Mouse (Mus musculus) stomach, embryonic 14.5 days (tissue): ENCODE results near the gene Cd69. TPM values are rescaled to one million over a fixed set of nuclear protein-coding genes. Genes with fewer than 3 reads are reported as not detected.

Source experiments
- ATAC-seq: fragments of 200-750 bp; cut with Nextera tagmentation; 2 replicates; pipeline ENCODE4 v1.8.0; 2017; ENCODE audit warnings: low read depth, moderate TSS enrichment; ENCODE audit not compliant: insufficient number of reproducible peaks, insufficient read depth, low FRiP score
- H3K27ac ChIP-seq: fragments of 300-500 bp; sonication (generic); 2 replicates; pipeline ENCODE4 v1.5.1; 2014; ENCODE audit warnings: mild to moderate bottlenecking, low read length, moderate library complexity, mixed read lengths
- H3K27me3 ChIP-seq: fragments of 300-500 bp; sonication (generic); 2 replicates; pipeline ENCODE4 v1.6.1; 2014; ENCODE audit warnings: low read length, control low read depth, mixed read lengths; ENCODE audit not compliant: control insufficient read depth, insufficient read depth
- H3K36me3 ChIP-seq: fragments of 300-500 bp; sonication (generic); 2 replicates; pipeline ENCODE4 v1.6.1; 2014; ENCODE audit warnings: mild to moderate bottlenecking, control low read depth, low read length, moderate library complexity, mixed read lengths; ENCODE audit not compliant: control insufficient read depth, insufficient read depth
- H3K4me1 ChIP-seq: fragments of 300-500 bp; sonication (generic); 2 replicates; pipeline ENCODE4 v1.6.1; 2014; ENCODE audit warnings: low read length, control low read depth, mixed read lengths; ENCODE audit not compliant: control insufficient read depth, insufficient read depth
- H3K4me2 ChIP-seq: fragments of 300-500 bp; sonication (generic); replicated peaks from 2 replicates; pipeline ENCODE4 v1.6.1; 2014; ENCODE audit warnings: low read depth, low read length, control low read depth
- H3K4me3 ChIP-seq: fragments of 300-500 bp; sonication (generic); 2 replicates; pipeline ENCODE4 v1.5.1; 2014; ENCODE audit warnings: low read depth, low read length, control low read depth
- H3K9ac ChIP-seq: fragments of 300-500 bp; sonication (generic); replicated peaks from 2 replicates; pipeline ENCODE4 v1.6.1; 2014; ENCODE audit warnings: low read depth, mild to moderate bottlenecking, control low read depth, low read length, moderate library complexity, mixed read lengths
- H3K9me3 ChIP-seq: fragments of 300-500 bp; sonication (generic); 2 replicates; pipeline ENCODE4 v1.6.1; 2016; ENCODE audit warnings: low read depth, low read length, control low read depth; ENCODE audit not compliant: control insufficient read depth
- WGBS: fragments of 180-500 bp; shearing (Covaris S2); extraction: QIAGEN DNeasy Blood & Tissue Kit; methylation state at CpG from one replicate; pipeline ENCODE4 v1.1.7; 2014; 5-methylcytosine and 5-hydroxymethylcytosine counted together
- polyA plus RNA-seq: library from polyadenylated mRNA; unstranded; fragments of >200 nt; fragmentation: Nextera tagmentation; extraction: Ambion mirVana; gene quantifications from 2 replicates; pipeline ENCODE4 v1.2.1, GENCODE M21; 2014

Cd69 gene
- polyA plus RNA-seq, 1 experiment from 2014 or later = 0.20 TPM

DNA sequence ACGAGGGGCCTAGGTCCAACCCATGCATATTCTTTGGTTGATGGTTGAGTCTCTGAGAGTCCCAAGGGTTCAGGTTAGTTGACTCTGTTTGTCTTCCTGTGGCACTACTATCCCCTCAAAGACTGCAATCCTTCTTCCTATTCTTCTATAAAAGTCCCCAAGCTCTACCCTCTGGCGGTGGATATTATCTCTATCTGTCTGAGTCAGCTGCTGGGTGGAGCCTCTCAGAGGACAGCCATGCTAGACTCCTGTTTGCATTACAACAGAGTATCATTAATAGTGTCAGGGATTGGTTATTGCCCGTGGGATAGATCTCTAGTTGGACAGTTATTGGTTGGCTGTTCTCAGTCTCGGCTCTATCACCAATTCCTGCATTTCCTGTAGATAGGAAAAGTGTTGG, 14.3 kb downstream of the Cd69 start:
- WGBS = 87% methylated on average over 4 of the region's 4 CpGs

DNA sequence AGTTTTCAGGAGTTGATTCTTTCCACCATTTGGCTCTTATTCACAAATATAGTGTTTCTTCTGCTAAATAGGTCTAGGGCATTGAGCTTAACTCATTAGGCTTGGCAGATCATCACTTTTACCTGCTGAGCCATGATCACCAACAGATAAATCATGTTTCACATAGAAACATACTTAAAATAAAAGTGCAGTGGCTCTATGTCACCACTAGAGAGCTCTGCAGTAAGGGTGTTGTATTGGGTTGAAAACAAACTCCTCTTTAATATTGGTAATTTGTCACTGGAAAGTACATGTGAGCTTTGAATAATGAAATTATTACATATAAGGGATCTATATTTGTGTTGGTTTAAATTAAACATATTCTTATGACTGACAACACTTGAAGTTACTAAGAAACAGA, 15.2 kb downstream of the Cd69 start:
- Histone ChIP-seq H3K9me3 (no peaks in the 10 kb centered on the region), H3K9ac (no peak overlapping the region), H3K27ac (no peak overlapping the region), H3K36me3 (no peaks in the 10 kb centered on the region), H3K4me3 (no peak overlapping the region), H3K4me2 (no peak overlapping the region), H3K27me3 (no peaks in the 10 kb centered on the region), H3K4me1 (no peaks in the 10 kb centered on the region)
- ATAC-seq = no peak

More for the DNA sequence above, 14.3 kb downstream of the Cd69 start:
- H3K4me3 ChIP-seq = no peak overlapping the region
- no peaks in the 10 kb centered on the region for H3K36me3 ChIP-seq
- H3K27me3 ChIP-seq = no peaks in the 10 kb centered on the region
- H3K4me1 ChIP-seq = no peaks in the 10 kb centered on the region
- H3K9me3 ChIP-seq = no peaks in the 10 kb centered on the region
- no peak for ATAC-seq
- H3K27ac ChIP-seq = no peak overlapping the region
- no peak overlapping the region for H3K4me2 ChIP-seq
- no peak overlapping the region for H3K9ac ChIP-seq

DNA sequence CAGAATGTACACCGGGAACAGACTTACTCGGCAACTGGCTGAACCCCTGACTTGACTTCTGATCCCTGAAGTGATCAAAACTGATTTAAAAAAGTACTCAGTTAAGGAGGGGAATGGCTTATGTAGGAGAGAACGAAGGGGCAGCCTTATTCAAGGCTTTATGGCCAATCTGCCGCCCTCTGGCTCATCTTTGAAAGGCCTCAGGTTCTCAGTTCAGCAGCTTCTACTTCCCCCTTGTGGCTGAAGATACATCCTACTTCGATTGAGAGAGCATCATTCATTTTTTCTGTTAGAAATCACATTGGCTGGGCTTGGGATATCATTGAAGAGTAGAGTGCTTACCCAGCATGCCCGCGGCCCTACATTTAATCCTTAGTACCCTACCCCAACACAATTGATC, 19.2 kb downstream of the Cd69 start:
- Histone ChIP-seq H3K4me2 (no peak overlapping the region), H3K4me3 (no peak overlapping the region), H3K9ac (no peak overlapping the region), H3K27ac (no peak overlapping the region), H3K4me1 (no peaks in the 10 kb centered on the region), H3K9me3 (no peaks in the 10 kb centered on the region), H3K36me3 (no peaks in the 10 kb centered on the region), H3K27me3 (no peaks in the 10 kb centered on the region)
- ATAC-seq = no peak
- 62% methylated on average over 7 of the region's 7 CpGs for WGBS

DNA sequence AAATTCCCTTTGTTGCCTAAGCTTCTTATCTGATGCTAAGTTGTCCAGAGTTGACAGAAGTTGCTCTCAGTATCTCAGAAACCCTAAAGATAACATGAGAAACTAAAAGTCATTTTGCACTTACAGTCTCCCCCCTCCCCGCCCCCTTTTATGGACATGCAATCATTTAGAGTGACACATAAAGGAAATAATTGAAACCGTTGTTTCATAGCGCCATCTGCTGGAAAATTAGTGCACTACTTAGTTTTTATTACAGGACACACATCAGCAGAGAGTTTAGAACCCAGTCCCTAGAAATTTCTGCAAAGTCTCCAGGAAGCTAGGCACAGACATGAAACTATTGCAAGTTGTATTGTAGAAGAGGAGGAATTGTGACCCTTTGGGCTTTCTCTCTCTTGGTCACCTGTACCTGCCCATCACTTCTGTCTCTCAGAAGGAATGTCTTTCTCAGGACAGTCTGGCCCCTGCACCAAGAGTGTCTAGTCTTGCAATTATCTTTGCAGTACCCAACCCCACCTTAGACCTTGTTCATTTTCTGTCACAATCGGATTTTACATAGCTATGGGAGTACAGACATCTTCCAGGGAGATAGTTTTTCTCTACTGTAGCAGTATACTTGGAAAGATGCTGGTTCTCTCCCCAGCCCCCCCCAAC, 20.2 kb downstream of the Cd69 start:
- no peaks in the 10 kb centered on the region for H3K36me3 ChIP-seq
- no peak overlapping the region for H3K4me2 ChIP-seq
- no peak overlapping the region for H3K4me3 ChIP-seq
- no peak overlapping the region for H3K9ac ChIP-seq
- H3K27ac ChIP-seq = no peak overlapping the region
- 16% methylated on average over 4 of the region's 4 CpGs for WGBS
- H3K27me3 ChIP-seq = no peaks in the 10 kb centered on the region
- H3K9me3 ChIP-seq = no peaks in the 10 kb centered on the region
- no peaks in the 10 kb centered on the region for H3K4me1 ChIP-seq
- ATAC-seq = no peak

DNA sequence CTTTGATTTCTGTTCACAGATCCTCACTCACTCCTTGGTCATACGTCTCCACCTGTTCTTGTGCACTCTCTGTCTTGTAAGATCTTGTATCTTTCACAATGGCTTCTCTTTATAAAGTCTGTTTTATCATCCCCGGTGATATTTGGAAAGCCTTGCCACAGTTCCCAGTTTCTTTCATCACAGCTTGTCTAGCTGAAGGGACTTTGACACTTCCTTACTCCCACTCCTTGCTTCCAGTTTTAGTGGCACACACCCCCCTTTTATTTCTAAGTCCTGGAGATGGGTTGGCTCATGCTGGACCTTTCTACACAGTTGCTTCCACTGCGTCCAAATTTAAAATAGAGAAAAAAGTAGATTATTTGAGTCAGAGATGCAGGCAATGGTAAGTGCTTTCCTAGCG, 20.9 kb downstream of the Cd69 start:
- Histone ChIP-seq H3K27ac (no peak overlapping the region), H3K4me2 (no peak overlapping the region), H3K27me3 (no peaks in the 10 kb centered on the region), H3K9me3 (no peaks in the 10 kb centered on the region), H3K4me3 (no peak overlapping the region), H3K4me1 (no peaks in the 10 kb centered on the region), H3K36me3 (no peaks in the 10 kb centered on the region), H3K9ac (no peak overlapping the region)
- WGBS = 60% methylated on average over 4 of the region's 4 CpGs
- ATAC-seq = no peak

DNA sequence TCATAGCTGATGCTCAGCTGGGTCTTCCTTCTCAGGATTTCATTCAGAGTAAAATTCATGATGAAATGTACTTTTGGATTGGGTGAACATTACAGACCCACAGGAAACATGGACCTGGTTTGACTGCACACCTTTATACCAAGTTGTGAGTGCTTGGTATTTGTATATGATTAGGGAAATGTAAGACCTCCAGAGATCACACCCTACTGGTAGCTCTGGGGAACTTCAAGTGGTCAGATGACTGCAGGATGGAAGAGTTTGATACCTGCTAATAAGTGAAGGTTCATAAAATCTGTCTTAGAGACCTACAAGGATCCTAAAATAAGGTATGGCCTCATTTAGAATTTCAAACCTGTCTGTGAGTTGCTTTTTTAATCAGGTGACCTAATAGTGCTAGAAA, 27.0 kb downstream of the Cd69 start:
- no peaks in the 10 kb centered on the region for H3K4me1 ChIP-seq
- no peak for ATAC-seq
- no peak overlapping the region for H3K4me2 ChIP-seq
- H3K9ac ChIP-seq = no peak overlapping the region
- no peaks in the 10 kb centered on the region for H3K36me3 ChIP-seq
- no peaks in the 10 kb centered on the region for H3K27me3 ChIP-seq
- H3K4me3 ChIP-seq = no peak overlapping the region
- no peaks in the 10 kb centered on the region for H3K9me3 ChIP-seq
- H3K27ac ChIP-seq = no peak overlapping the region

DNA sequence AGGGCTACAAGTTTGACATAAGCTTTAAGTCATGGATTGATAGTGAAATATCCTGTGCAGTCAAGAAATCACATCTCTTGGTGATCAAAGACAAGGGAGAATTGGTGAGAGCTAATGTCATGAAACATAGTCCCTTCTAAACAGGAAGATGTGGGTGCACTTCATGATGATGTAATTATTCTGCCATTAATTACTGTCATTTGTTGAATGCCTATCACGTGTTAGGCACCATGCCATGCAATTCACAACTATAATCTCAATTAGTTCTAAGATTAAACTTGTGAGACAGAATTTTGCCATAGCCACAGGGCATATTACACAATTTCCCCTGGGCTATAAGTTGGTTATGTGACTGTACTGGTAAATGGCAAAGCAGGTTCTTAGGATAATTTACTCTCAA, 28.2 kb downstream of the Cd69 start:
- Histone ChIP-seq H3K36me3 (no peaks in the 10 kb centered on the region), H3K9ac (no peak overlapping the region), H3K4me2 (no peak overlapping the region), H3K4me3 (no peak overlapping the region), H3K27me3 (no peaks in the 10 kb centered on the region), H3K4me1 (no peaks in the 10 kb centered on the region), H3K9me3 (no peaks in the 10 kb centered on the region), H3K27ac (no peak overlapping the region)
- no peak for ATAC-seq
- 71% methylated on average over 1 of the region's 1 CpGs for WGBS

DNA sequence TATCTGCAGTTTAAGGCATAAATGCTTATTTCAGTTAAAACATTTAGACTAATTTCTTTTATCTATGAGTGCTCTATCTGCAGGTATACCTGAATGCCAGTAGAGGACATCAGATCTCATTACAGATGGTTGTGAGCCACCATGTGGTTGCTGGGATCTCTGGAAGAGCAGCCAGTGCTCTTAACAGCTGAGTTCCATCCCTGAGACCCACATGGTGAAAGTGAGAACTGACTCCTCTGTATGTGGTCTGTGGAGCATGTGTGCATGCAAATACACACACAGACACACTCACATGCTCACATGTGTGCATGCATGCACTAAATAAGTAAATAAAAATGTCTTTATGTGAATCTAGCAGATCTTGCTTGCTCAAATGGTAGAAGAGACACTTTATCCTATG, 29.4 kb downstream of the Cd69 start:
- ATAC-seq = no peak
- Histone ChIP-seq H3K9ac (no peak overlapping the region), H3K27me3 (no peaks in the 10 kb centered on the region), H3K4me2 (no peak overlapping the region), H3K9me3 (no peaks in the 10 kb centered on the region), H3K27ac (no peak overlapping the region), H3K36me3 (no peaks in the 10 kb centered on the region), H3K4me3 (no peak overlapping the region), H3K4me1 (no peaks in the 10 kb centered on the region)

DNA sequence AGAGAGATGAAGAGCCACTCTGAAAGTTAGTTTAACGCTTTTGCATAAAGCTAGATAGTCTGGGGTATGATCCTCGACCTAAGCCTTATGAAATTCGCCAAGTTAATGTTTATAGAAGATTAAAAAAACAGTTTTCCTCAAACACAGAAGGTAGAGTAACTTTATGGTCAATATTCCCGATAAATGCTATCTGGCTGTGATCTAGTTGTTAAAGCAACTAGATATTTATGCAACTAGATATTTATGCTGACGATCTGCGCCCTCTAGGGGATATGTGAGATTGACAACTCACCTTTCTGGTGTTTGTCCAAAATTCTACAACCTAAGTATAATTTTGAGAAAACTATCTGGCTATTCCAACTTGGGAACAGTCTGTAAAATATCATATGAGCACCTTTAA, 33.3 kb downstream of the Cd69 start:
- Histone ChIP-seq H3K4me3 (no peak overlapping the region), H3K9me3 (no peaks in the 10 kb centered on the region), H3K9ac (no peak overlapping the region), H3K27me3 (no peaks in the 10 kb centered on the region), H3K36me3 (no peaks in the 10 kb centered on the region), H3K4me2 (no peak overlapping the region), H3K27ac (no peak overlapping the region), H3K4me1 (0 out of 2 replicates have a peak, but pooled peaks cover 3% of the 10 kb centered on the region)
- no peak for ATAC-seq
- 56% methylated on average over 6 of the region's 6 CpGs for WGBS
